Mouse (Mus musculus): ENCODE measurements around the gene Clpsl2. TPM values are rescaled to one million over a fixed set of nuclear protein-coding genes. Genes with fewer than 3 reads are reported as not detected.
A peak's percentile ranks its signal among the peaks of the same experiment; 100 is the strongest.

Gene Clpsl2
- polyA plus RNA-seq, 1 experiment from 2014 or later: not detected

- peak; percentile 79 for DNase-seq (ENCODE audit: low spot score)
- Histone ChIP-seq H3K4me3 (peak within 1 kb of the TSS; percentile 50), H3K27me3 (ENCODE audit: insufficient read depth, poor library complexity, severe bottlenecking) (no peaks in the 10 kb centered on the region), H3K36me3 (no peaks in the 10 kb centered on the region), H3K27ac (0 out of 2 replicates have a peak within 1 kb of the TSS, but pooled peaks have one; percentile 16), H3K9me3 (no peaks in the 10 kb centered on the region), H3K4me1 (replicated peaks) (peaks cover 18% of the 10 kb centered on the region)
- WGBS: 16% methylated on average over 50 of the region's 50 CpGs
Measured at GRCm38 (mm10) chr17:28575244-28576125, 26.3 kb downstream of the Clpsl2 start, which contains the start of gene Lhfpl5. TSS of gene Lhfpl5 (plus strand) at chr17:28575641.

GRCm38 (mm10) chr17:28580396-28580795, 31.2 kb downstream of the Clpsl2 start:
- no peaks in the 10 kb centered on the region for H3K9me3 ChIP-seq
- no peaks in the 10 kb centered on the region for H3K36me3 ChIP-seq
- H3K27ac ChIP-seq: no peak overlapping the region; the same call in 1 of the 2 replicates
- WGBS: 5% methylated on average over 9 of the region's 9 CpGs
- DNase-seq (ENCODE audit: low spot score): peak; percentile 73
- no peak overlapping the region for H3K4me3 ChIP-seq
- H3K27me3 ChIP-seq (ENCODE audit: insufficient read depth, poor library complexity, severe bottlenecking): no peaks in the 10 kb centered on the region
- H3K4me1 ChIP-seq (replicated peaks): peaks cover 18% of the 10 kb centered on the region

- Histone ChIP-seq H3K4me3 (no peak overlapping the region), H3K4me1 (replicated peaks) (peaks cover 11% of the 10 kb centered on the region), H3K27me3 (ENCODE audit: insufficient read depth, poor library complexity, severe bottlenecking) (no peaks in the 10 kb centered on the region), H3K9me3 (no peaks in the 10 kb centered on the region), H3K36me3 (no peaks in the 10 kb centered on the region), H3K27ac (no peak overlapping the region)
- DNase-seq (ENCODE audit: low spot score): no peak
- WGBS: 70% methylated on average over 2 of the region's 2 CpGs
Measured at GRCm38 (mm10) chr17:28581056-28581455, 31.8 kb downstream of the Clpsl2 start.

- WGBS: 87% methylated on average over 3 of the region's 3 CpGs
- no peaks in the 10 kb centered on the region for H3K27me3 ChIP-seq (ENCODE audit: insufficient read depth, poor library complexity, severe bottlenecking)
- H3K9me3 ChIP-seq: no peaks in the 10 kb centered on the region
- no peaks in the 10 kb centered on the region for H3K4me1 ChIP-seq (replicated peaks)
- peaks cover 50% of the 10 kb centered on the region for H3K36me3 ChIP-seq
- no peak overlapping the region for H3K4me3 ChIP-seq
- H3K27ac ChIP-seq: no peak overlapping the region
- DNase-seq (ENCODE audit: low spot score): no peak
Measured at GRCm38 (mm10) chr17:28586509-28586908, 37.3 kb downstream of the Clpsl2 start.

GRCm38 (mm10) chr17:28588591-28588990, 39.4 kb downstream of the Clpsl2 start:
- whole genome bisulfite sequencing: 93% methylated on average over 2 of the region's 2 CpGs
- H3K4me3 ChIP-seq: no peak overlapping the region

GRCm38 (mm10) chr17:28590596-28590995, 41.4 kb downstream of the Clpsl2 start:
- H3K27ac ChIP-seq: no peak overlapping the region
- H3K4me3 ChIP-seq: no peak overlapping the region
- H3K27me3 ChIP-seq (ENCODE audit: insufficient read depth, poor library complexity, severe bottlenecking): no peaks in the 10 kb centered on the region
- no peaks in the 10 kb centered on the region for H3K4me1 ChIP-seq (replicated peaks)
- H3K9me3 ChIP-seq: no peaks in the 10 kb centered on the region
- 89% methylated on average over 3 of the region's 3 CpGs for WGBS
- no peak for DNase-seq (ENCODE audit: low spot score)
- peaks cover 90% of the 10 kb centered on the region for H3K36me3 ChIP-seq

More at GRCm38 (mm10) chr17:28588591-28588990, 39.4 kb downstream of the Clpsl2 start:
- peaks cover 71% of the 10 kb centered on the region for H3K36me3 ChIP-seq
- no peaks in the 10 kb centered on the region for H3K4me1 ChIP-seq (replicated peaks)
- no peak for DNase-seq (ENCODE audit: low spot score)
- no peaks in the 10 kb centered on the region for H3K9me3 ChIP-seq
- no peaks in the 10 kb centered on the region for H3K27me3 ChIP-seq (ENCODE audit: insufficient read depth, poor library complexity, severe bottlenecking)
- no peak overlapping the region for H3K27ac ChIP-seq

GRCm38 (mm10) chr17:28591476-28591875, 42.3 kb downstream of the Clpsl2 start:
- 96% methylated on average over 5 of the region's 5 CpGs for WGBS
- Histone ChIP-seq H3K4me3 (no peak overlapping the region), H3K4me1 (replicated peaks) (no peaks in the 10 kb centered on the region), H3K27me3 (ENCODE audit: insufficient read depth, poor library complexity, severe bottlenecking) (no peaks in the 10 kb centered on the region), H3K9me3 (no peaks in the 10 kb centered on the region), H3K36me3 (peaks cover 97% of the 10 kb centered on the region), H3K27ac (no peak overlapping the region)
- no peak for DNase-seq (ENCODE audit: low spot score)

GRCm38 (mm10) chr17:28592998-28593397, 43.8 kb downstream of the Clpsl2 start:
- Histone ChIP-seq H3K4me1 (replicated peaks) (no peaks in the 10 kb centered on the region), H3K9me3 (no peaks in the 10 kb centered on the region), H3K27ac (no peak overlapping the region), H3K27me3 (ENCODE audit: insufficient read depth, poor library complexity, severe bottlenecking) (no peaks in the 10 kb centered on the region), H3K4me3 (no peak overlapping the region), H3K36me3 (peaks cover 97% of the 10 kb centered on the region)
- 23% methylated on average over 4 of the region's 4 CpGs for WGBS
- DNase-seq (ENCODE audit: low spot score): peak; percentile 76

GRCm38 (mm10) chr17:28593965-28594364, 44.8 kb downstream of the Clpsl2 start:
- peaks cover 97% of the 10 kb centered on the region for H3K36me3 ChIP-seq
- H3K4me3 ChIP-seq: no peak overlapping the region
- no peaks in the 10 kb centered on the region for H3K4me1 ChIP-seq (replicated peaks)
- DNase-seq (ENCODE audit: low spot score): no peak
- WGBS: 89% methylated on average over 4 of the region's 4 CpGs
- no peaks in the 10 kb centered on the region for H3K9me3 ChIP-seq
- no peak overlapping the region for H3K27ac ChIP-seq
- H3K27me3 ChIP-seq (ENCODE audit: insufficient read depth, poor library complexity, severe bottlenecking): no peaks in the 10 kb centered on the region

- Histone ChIP-seq H3K36me3 (peaks cover 98% of the 10 kb centered on the region), H3K27ac (no peak overlapping the region), H3K4me1 (replicated peaks) (no peaks in the 10 kb centered on the region), H3K9me3 (no peaks in the 10 kb centered on the region), H3K4me3 (no peak overlapping the region), H3K27me3 (ENCODE audit: insufficient read depth, poor library complexity, severe bottlenecking) (no peaks in the 10 kb centered on the region)
- WGBS: 97% methylated on average over 5 of the region's 5 CpGs
- no peak for DNase-seq (ENCODE audit: low spot score)
Measured at GRCm38 (mm10) chr17:28600780-28601179, 51.6 kb downstream of the Clpsl2 start.

GRCm38 (mm10) chr17:28601557-28602250, 52.5 kb downstream of the Clpsl2 start:
- Histone ChIP-seq H3K27me3 (ENCODE audit: insufficient read depth, poor library complexity, severe bottlenecking) (no peaks in the 10 kb centered on the region), H3K4me3 (no peak overlapping the region), H3K36me3 (peaks cover 98% of the 10 kb centered on the region), H3K4me1 (replicated peaks) (no peaks in the 10 kb centered on the region), H3K27ac (no peak overlapping the region), H3K9me3 (no peaks in the 10 kb centered on the region)
- DNase-seq (ENCODE audit: low spot score): no peak
- 89% methylated on average over 9 of the region's 9 CpGs for WGBS
